Mouse (Mus musculus) intestine, embryonic 16.5 days (tissue): ENCODE data around the gene Ly6c1. TPM values are rescaled to one million over a fixed set of nuclear protein-coding genes. Genes with fewer than 3 reads are reported as not detected.
"Not testable (repeated sequence)": the region's sequence is repeated elsewhere in the genome, so short reads cannot be mapped to it uniquely, and the experiment has no call there.

Experiments used
- ATAC-seq: fragments of 200-750 bp; cut with Nextera tagmentation; 2 replicates; pipeline ENCODE4 v1.8.0; 2017; ENCODE audit warnings: moderate TSS enrichment, moderate library complexity
- H3K27ac ChIP-seq: fragments of 300-500 bp; sonication (generic); 2 replicates; pipeline ENCODE4 v1.5.1; 2014; ENCODE audit warnings: mild to moderate bottlenecking, low read length
- H3K27me3 ChIP-seq: fragments of 300-500 bp; sonication (generic); replicated peaks from 2 replicates; pipeline ENCODE4 v1.6.1; 2014; ENCODE audit warnings: low read length, control low read depth, mixed read lengths; ENCODE audit not compliant: control insufficient read depth, insufficient read depth
- H3K36me3 ChIP-seq: fragments of 300-500 bp; sonication (generic); 2 replicates; pipeline ENCODE4 v1.6.1; 2014; ENCODE audit warnings: low read length, control low read depth; ENCODE audit not compliant: control insufficient read depth, insufficient read depth
- H3K4me1 ChIP-seq: fragments of 300-500 bp; sonication (generic); 2 replicates; pipeline ENCODE4 v1.6.1; 2014; ENCODE audit warnings: low read length, control low read depth, mixed read lengths; ENCODE audit not compliant: control insufficient read depth, insufficient read depth
- H3K4me2 ChIP-seq: fragments of 300-500 bp; sonication (generic); 2 replicates; pipeline ENCODE4 v1.6.1; 2014; ENCODE audit warnings: low read depth, low read length, control low read depth
- H3K4me3 ChIP-seq: fragments of 300-500 bp; sonication (generic); 2 replicates; pipeline ENCODE4 v1.5.1; 2014; ENCODE audit warnings: mild to moderate bottlenecking, low read length
- H3K9ac ChIP-seq: fragments of 300-500 bp; sonication (generic); 2 replicates; pipeline ENCODE4 v1.6.1; 2014; ENCODE audit warnings: low read depth, low read length
- H3K9me3 ChIP-seq: fragments of 300-500 bp; sonication (generic); 2 replicates; pipeline ENCODE4 v1.6.1; 2016; ENCODE audit warnings: low read length, control low read depth; ENCODE audit not compliant: control insufficient read depth
- WGBS: fragments of 180-500 bp; shearing (Covaris S2); extraction: QIAGEN DNeasy Blood & Tissue Kit; methylation state at CpG from one replicate; pipeline ENCODE4 v1.1.7; 2014; 5-methylcytosine and 5-hydroxymethylcytosine counted together
- polyA plus RNA-seq: library from polyadenylated mRNA; unstranded; fragments of >200 nt; fragmentation: Nextera tagmentation; extraction: Ambion mirVana; gene quantifications from 2 replicates; pipeline ENCODE4 v1.2.1, GENCODE M21; 2015

The Ly6c1 gene
- polyA plus RNA-seq, 1 experiment from 2014 or later, result 14.7 TPM

- ATAC-seq, H3K4me3 ChIP-seq, H3K4me1 ChIP-seq, H3K9me3 ChIP-seq, H3K9ac ChIP-seq, H3K4me2 ChIP-seq, H3K27ac ChIP-seq, H3K36me3 ChIP-seq, H3K27me3 ChIP-seq: not testable (repeated sequence)
- WGBS, result 58% methylated on average over 2 of the region's 2 CpGs
Observed at GRCm38 (mm10) chr15:75049811-75050210, 1.2 kb upstream of the Ly6c1 start.

GRCm38 (mm10) chr15:75047970-75048320 lies 685 bp downstream of the Ly6c1 start:
- H3K27me3 ChIP-seq, H3K4me1 ChIP-seq, H3K4me2 ChIP-seq, H3K27ac ChIP-seq, H3K4me3 ChIP-seq, H3K9me3 ChIP-seq, H3K9ac ChIP-seq, H3K36me3 ChIP-seq, ATAC-seq: not testable (repeated sequence)
- 85% methylated on average over 1 of the region's 1 CpGs for WGBS

- not testable (repeated sequence) for H3K9me3 ChIP-seq, H3K9ac ChIP-seq, ATAC-seq
Observed at GRCm38 (mm10) chr15:75047313-75047969, 1.2 kb downstream of the Ly6c1 start.

GRCm38 (mm10) chr15:75045501-75045900 lies 3.1 kb downstream of the Ly6c1 start:
- H3K4me3 ChIP-seq, H3K9me3 ChIP-seq, H3K36me3 ChIP-seq, H3K9ac ChIP-seq, H3K27ac ChIP-seq, H3K27me3 ChIP-seq, ATAC-seq, H3K4me2 ChIP-seq, H3K4me1 ChIP-seq: not testable (repeated sequence)
- WGBS, result 81% methylated on average over 3 of the region's 3 CpGs

More at GRCm38 (mm10) chr15:75047313-75047969, 1.2 kb downstream of the Ly6c1 start:
- not testable (repeated sequence) for H3K36me3 ChIP-seq, H3K27ac ChIP-seq, H3K4me1 ChIP-seq, H3K27me3 ChIP-seq, H3K4me2 ChIP-seq, H3K4me3 ChIP-seq
- WGBS, result 74% methylated on average over 5 of the region's 7 CpGs

- not testable (repeated sequence) for H3K9me3 ChIP-seq, H3K4me1 ChIP-seq, H3K27me3 ChIP-seq, ATAC-seq, H3K4me3 ChIP-seq, H3K4me2 ChIP-seq, H3K9ac ChIP-seq, H3K36me3 ChIP-seq, H3K27ac ChIP-seq
- 73% methylated on average over 6 of the region's 10 CpGs for WGBS
Observed at GRCm38 (mm10) chr15:75021020-75021759, 27.4 kb downstream of the Ly6c1 start.

GRCm38 (mm10) chr15:75019446-75019845 lies 29.2 kb downstream of the Ly6c1 start:
- H3K4me1 ChIP-seq, H3K9ac ChIP-seq, H3K4me2 ChIP-seq, H3K27me3 ChIP-seq, H3K9me3 ChIP-seq, H3K36me3 ChIP-seq, H3K27ac ChIP-seq, H3K4me3 ChIP-seq: not testable (repeated sequence)
- peak; percentile 44 for ATAC-seq
- 44% methylated on average over 2 of the region's 2 CpGs for WGBS

Other genes starting within 250 kb of the Ly6c1 start
- gene Gml2, start 229.8 kb downstream of the Ly6c1 start, polyA plus RNA-seq, result not detected in 2 replicates
- 0.09 TPM in 1 of 2 replicates, not detected in the other for gene 2010109I03Rik, start 151.8 kb downstream of the Ly6c1 start, polyA plus RNA-seq
- not detected in 2 replicates for gene Ly6i, start 65.4 kb downstream of the Ly6c1 start, polyA plus RNA-seq
- 13.9 and 15.8 TPM in 2 replicates for gene Ly6a, start 50.8 kb downstream of the Ly6c1 start, polyA plus RNA-seq
- gene Ly6c2, start 63.1 kb upstream of the Ly6c1 start, polyA plus RNA-seq, result 0.95 and 1.8 TPM in 2 replicates
- gene Ly6g, start 106.4 kb upstream of the Ly6c1 start, polyA plus RNA-seq, result 0.45 TPM in 1 of 2 replicates, not detected in the other
- 49.5 and 55.9 TPM in 2 replicates for gene BC025446, start 167.5 kb upstream of the Ly6c1 start, polyA plus RNA-seq
- 0.69 and 1.5 TPM in 2 replicates for gene Ly6f, start 219.6 kb upstream of the Ly6c1 start, polyA plus RNA-seq